Mouse (Mus musculus) T-helper 2 cell (primary cell): ENCODE measurements around the gene Gnrhr.

ENCODE experiments used
- in situ Hi-C: fragments of 300-600 bp; cut with MboI, MseI; formaldehyde crosslinking; loops from one replicate; pipeline ENCODE4 v1.15.1; 2025; ENCODE audit warnings: high pct_unique_total_duplicates

The Gnrhr gene

GRCm38 (mm10) chr5:86197801-86198200 lies at the start of gene Gnrhr:
TSS of gene Gnrhr (minus strand) at chr5:86197901.
- in situ Hi-C loops, result no loop called here

GRCm38 (mm10) chr5:86246559-86246958 lies 48.9 kb upstream of the Gnrhr start:
- in situ Hi-C loops, result no loop called here

GRCm38 (mm10) chr5:86244880-86245279 lies 47.2 kb upstream of the Gnrhr start:
- in situ Hi-C loops, result no loop called here

- in situ Hi-C loops, result no loop called here
Measured at GRCm38 (mm10) chr5:86244275-86244674, 46.6 kb upstream of the Gnrhr start.

GRCm38 (mm10) chr5:86227156-86227853 lies 29.6 kb upstream of the Gnrhr start:
- in situ Hi-C loops, result no loop called here

GRCm38 (mm10) chr5:86191356-86191755 lies 6.3 kb downstream of the Gnrhr start:
- in situ Hi-C loops, result loop anchor here (5.0 kb wide), 1 partner anchor 216 kb away; no protein-coding TSS in a partner anchor

- in situ Hi-C loops, result loop anchor here (5.0 kb wide), 1 partner anchor 217 kb away; no protein-coding TSS in a partner anchor
Measured at GRCm38 (mm10) chr5:86190770-86191169, 6.9 kb downstream of the Gnrhr start.

- in situ Hi-C loops, result loop anchor here (5.0 kb wide), 1 partner anchor 217 kb away; no protein-coding TSS in a partner anchor
Measured at GRCm38 (mm10) chr5:86190290-86190689, 7.4 kb downstream of the Gnrhr start.

- in situ Hi-C loops, result no loop called here
Measured at GRCm38 (mm10) chr5:86187441-86187840, 10.3 kb downstream of the Gnrhr start.

GRCm38 (mm10) chr5:86173778-86174177 lies 23.9 kb downstream of the Gnrhr start:
- in situ Hi-C loops, result loop anchor here (5.0 kb wide), 1 partner anchor 634 kb away; no protein-coding TSS in a partner anchor

GRCm38 (mm10) chr5:86172449-86173161 lies 25.1 kb downstream of the Gnrhr start, which contains the start of gene Uba6:
TSS of gene Uba6 (minus strand) at chr5:86172803.
- in situ Hi-C loops, result loop anchor here (5.0 kb wide), 1 partner anchor 635 kb away; no protein-coding TSS in a partner anchor

- in situ Hi-C loops, result loop anchor here (5.0 kb wide), 1 partner anchor 635 kb away; no protein-coding TSS in a partner anchor
Measured at GRCm38 (mm10) chr5:86172088-86172448, 25.6 kb downstream of the Gnrhr start.
